Mouse (Mus musculus) spleen, adult 2 months (tissue): ENCODE results near the gene Hdgfl3. TPM values are rescaled to one million over a fixed set of nuclear protein-coding genes. Genes with fewer than 3 reads are reported as not detected.
A peak's percentile ranks its signal among the peaks of the same experiment; 100 is the strongest.

Experiments used
- DNase-seq, 2 experiments: peaks; one replicate each; pipeline versions ENCODE4 v3.0.0 to v3.0.0-alpha.2; 2012 to 2021; ENCODE audit warnings: low spot score in 2 of 2, low read depth in 1 of 2
- H3K27ac ChIP-seq: fragments of 200-500 bp; 2 replicates; pipeline ENCODE4 v1.5.1; 2012; ENCODE audit warnings: low read length, inconsistent platforms; ENCODE audit not compliant: insufficient read depth
- H3K27me3 ChIP-seq: fragments of 200-500 bp; 2 replicates; pipeline ENCODE4 v1.6.1; 2012; ENCODE audit warnings: mild to moderate bottlenecking, moderate library complexity, low read length, inconsistent platforms; ENCODE audit not compliant: control insufficient read depth, insufficient read depth
- H3K36me3 ChIP-seq: fragments of 200-500 bp; 2 replicates; pipeline ENCODE4 v1.6.1; 2012; ENCODE audit warnings: mild to moderate bottlenecking, low read length, inconsistent platforms; ENCODE audit not compliant: control insufficient read depth, insufficient read depth
- H3K4me1 ChIP-seq: fragments of 200-500 bp; 2 replicates; pipeline ENCODE4 v1.6.1; 2011; ENCODE audit warnings: inconsistent platforms; ENCODE audit not compliant: control insufficient read depth, insufficient read depth, insufficient read length
- H3K4me3 ChIP-seq: fragments of 200-500 bp; 2 replicates; pipeline ENCODE4 v1.5.1; 2011; ENCODE audit warnings: mild to moderate bottlenecking, inconsistent platforms; ENCODE audit not compliant: insufficient read depth, insufficient read length; ENCODE audit errors: extremely low read depth
- CTCF ChIP-seq: fragments of 200-500 bp; IDR thresholded peaks from 2 replicates; pipeline ENCODE4 v1.5.1; 2011; ENCODE audit warnings: mild to moderate bottlenecking, inconsistent platforms; ENCODE audit not compliant: insufficient read depth, insufficient read length, insufficient replicate concordance; ENCODE audit errors: extremely low read depth
- POLR2A ChIP-seq: fragments of 200-500 bp; IDR thresholded peaks from 2 replicates; pipeline ENCODE4 v1.6.1; 2011; ENCODE audit warnings: low read depth, low read length, inconsistent platforms
- WGBS: fragments of 180-500 bp; shearing (Covaris S2); methylation state at CpG from one replicate; pipeline ENCODE4 v1.1.7; 2018; 5-methylcytosine and 5-hydroxymethylcytosine counted together
- polyA plus RNA-seq: library from polyadenylated mRNA; depleted of rRNA; stranded (reverse); fragments of >200 nt; gene quantifications from 2 replicates; pipeline ENCODE4 v1.2.3, GENCODE M21; 2012; rRNA removed

Hdgfl3 gene
- polyA plus RNA-seq: 1.2 and 1.7 TPM in 2 replicates

- Histone ChIP-seq H3K4me1 (peaks cover 10% of the 10 kb centered on the region; the same call in 1 of the 2 replicates), H3K27me3 (peaks cover 19% of the 10 kb centered on the region), H3K36me3 (no peaks in the 10 kb centered on the region), H3K4me3 (peak within 1 kb of the TSS; percentile 66), H3K27ac (peak within 1 kb of the TSS; percentile 41)
- no peak for TF ChIP-seq CTCF
- TF ChIP-seq POLR2A: no peak
- 2% methylated on average over 45 of the region's 63 CpGs for WGBS
- peak in 1 of 2 experiments; percentile 26 for DNase-seq
Observed at GRCm38 (mm10) chr7:81934267-81934745, at the start of gene Hdgfl3. TSS of gene Hdgfl3 (minus strand) at chr7:81934473.

- H3K4me1 ChIP-seq: no peaks in the 10 kb centered on the region
- 82% methylated on average over 6 of the region's 6 CpGs for WGBS
Observed at GRCm38 (mm10) chr7:81983651-81984050, 49.4 kb upstream of the Hdgfl3 start.

GRCm38 (mm10) chr7:81978304-81978703 lies 44.0 kb upstream of the Hdgfl3 start:
- no peaks in the 10 kb centered on the region for H3K27me3 ChIP-seq
- H3K36me3 ChIP-seq: no peaks in the 10 kb centered on the region
- TF ChIP-seq CTCF (no peak), POLR2A (no peak)
- DNase-seq: no peak
- H3K4me3 ChIP-seq: no peak overlapping the region
- no peak overlapping the region for H3K27ac ChIP-seq
- WGBS: 92% methylated on average over 8 of the region's 8 CpGs
- no peaks in the 10 kb centered on the region for H3K4me1 ChIP-seq

More at GRCm38 (mm10) chr7:81983651-81984050, 49.4 kb upstream of the Hdgfl3 start:
- Histone ChIP-seq H3K27me3 (no peaks in the 10 kb centered on the region), H3K27ac (no peak overlapping the region), H3K36me3 (no peaks in the 10 kb centered on the region), H3K4me3 (no peak overlapping the region)
- DNase-seq: no peak
- TF ChIP-seq POLR2A (no peak), CTCF (no peak)

- TF ChIP-seq POLR2A: no peak
- TF ChIP-seq CTCF: no peak
- H3K27ac ChIP-seq: no peak overlapping the region
- no peaks in the 10 kb centered on the region for H3K27me3 ChIP-seq
- 91% methylated on average over 10 of the region's 10 CpGs for WGBS
- H3K36me3 ChIP-seq: no peaks in the 10 kb centered on the region
- no peak for DNase-seq
- H3K4me3 ChIP-seq: no peak overlapping the region
- no peaks in the 10 kb centered on the region for H3K4me1 ChIP-seq
Observed at GRCm38 (mm10) chr7:81974616-81975015, 40.3 kb upstream of the Hdgfl3 start.

GRCm38 (mm10) chr7:81973939-81974338 lies 39.7 kb upstream of the Hdgfl3 start:
- Histone ChIP-seq H3K27ac (no peak overlapping the region), H3K4me3 (no peak overlapping the region), H3K36me3 (no peaks in the 10 kb centered on the region), H3K4me1 (no peaks in the 10 kb centered on the region), H3K27me3 (no peaks in the 10 kb centered on the region)
- 90% methylated on average over 12 of the region's 12 CpGs for WGBS
- DNase-seq: no peak
- no peak for TF ChIP-seq CTCF
- no peak for TF ChIP-seq POLR2A

- no peaks in the 10 kb centered on the region for H3K4me1 ChIP-seq
- 90% methylated on average over 5 of the region's 5 CpGs for WGBS
- no peaks in the 10 kb centered on the region for H3K36me3 ChIP-seq
Observed at GRCm38 (mm10) chr7:81973339-81973738, 39.1 kb upstream of the Hdgfl3 start.

GRCm38 (mm10) chr7:81968975-81969374 lies 34.7 kb upstream of the Hdgfl3 start:
- no peak for DNase-seq
- H3K4me3 ChIP-seq: no peak overlapping the region
- H3K27ac ChIP-seq: no peak overlapping the region
- no peaks in the 10 kb centered on the region for H3K36me3 ChIP-seq
- no peaks in the 10 kb centered on the region for H3K4me1 ChIP-seq
- TF ChIP-seq POLR2A: no peak
- no peak for TF ChIP-seq CTCF
- H3K27me3 ChIP-seq: no peaks in the 10 kb centered on the region
- WGBS: 34% methylated on average over 6 of the region's 6 CpGs

More at GRCm38 (mm10) chr7:81973339-81973738, 39.1 kb upstream of the Hdgfl3 start:
- no peak overlapping the region for H3K27ac ChIP-seq
- DNase-seq: no peak
- H3K27me3 ChIP-seq: no peaks in the 10 kb centered on the region
- H3K4me3 ChIP-seq: no peak overlapping the region
- TF ChIP-seq CTCF (no peak), POLR2A (no peak)

- Histone ChIP-seq H3K27me3 (no peaks in the 10 kb centered on the region), H3K27ac (no peak overlapping the region), H3K4me1 (no peaks in the 10 kb centered on the region), H3K36me3 (no peaks in the 10 kb centered on the region), H3K4me3 (no peak overlapping the region)
- no peak for DNase-seq
- 74% methylated on average over 4 of the region's 4 CpGs for WGBS
- TF ChIP-seq CTCF (no peak), POLR2A (no peak)
Observed at GRCm38 (mm10) chr7:81968451-81968850, 34.2 kb upstream of the Hdgfl3 start.
